In genomic region chr5:33142790-33143455, GRCm38 (mm10) we compare ENCODE assay signal across 10 mouse cellular contexts. TPM values are rescaled to one million over a fixed set of nuclear protein-coding genes. Genes with fewer than 3 reads are reported as not detected.
A peak's percentile ranks its signal among the peaks of the same experiment; 100 is the strongest.
DNase-seq lines count a peak whose midpoint lies in the region; ATAC-seq and TF ChIP-seq lines count a peak whose summit lies in the region.
"Had no signal": no experiment of that assay in that cellular context is flagged by ENCODE, and none has a peak within 500 bp of the region (broad histone marks: within the 10 kb centered on the region; RNA-seq: fewer than 3 reads in every experiment).

No protein-coding gene starts in this region.

- peak; percentile 13 for TF ChIP-seq CTCF in ES-Bruce4 (IDR thresholded peaks at IDR 0.05; ENCODE audit: low read depth, low read length)

- no peak for TF ChIP-seq EP300 in ES-Bruce4 (IDR thresholded peaks at IDR 0.05; ENCODE audit: insufficient read depth, low read depth, low read length)

- H3K36me3 ChIP-seq in hindbrain, embryonic 10.5 days: no peaks in the 10 kb centered on the region
- no peaks in the 10 kb centered on the region for H3K36me3 ChIP-seq in hindbrain, embryonic 13.5 days
- H3K36me3 ChIP-seq in ES-Bruce4 (ENCODE audit: control insufficient read depth, insufficient read depth, low read length, poor library complexity, severe bottlenecking): no peaks in the 10 kb centered on the region
- H3K36me3 ChIP-seq in forebrain, embryonic 15.5 days: no peaks in the 10 kb centered on the region
- H3K36me3 ChIP-seq: embryonic facial prominence, embryonic 12.5 days had no signal

- no peak for TF ChIP-seq POLR2A in ES-Bruce4 (IDR thresholded peaks at IDR 0.05; ENCODE audit: insufficient read depth, low read length)

- H3K9ac ChIP-seq in hindbrain, embryonic 13.5 days: no peak overlapping the region
- no peak overlapping the region for H3K9ac ChIP-seq in ES-Bruce4 (ENCODE audit: low read depth, poor library complexity, severe bottlenecking)
- no peak overlapping the region for H3K9ac ChIP-seq in forebrain, embryonic 15.5 days (replicated peaks)
- H3K9ac ChIP-seq: embryonic facial prominence, embryonic 12.5 days had no signal

- peak; percentile 23 for DNase-seq in hindbrain, embryonic 10.5 days (ENCODE audit: low spot score)
- DNase-seq in cerebellum, adult 11-12 months: peak; percentile 7
- DNase-seq in layer of hippocampus, postnatal 10 days (ENCODE audit: low spot score in 2 of 2): peak; percentile 50 to 68
- DNase-seq in retina, adult 2 months (ENCODE audit: low read depth, low spot score): peak; percentile 20

- H3K4me1 ChIP-seq in hindbrain, embryonic 10.5 days (replicated peaks): no peaks in the 10 kb centered on the region
- no peaks in the 10 kb centered on the region for H3K4me1 ChIP-seq in hindbrain, embryonic 13.5 days (replicated peaks)
- no peaks in the 10 kb centered on the region for H3K4me1 ChIP-seq in ES-Bruce4 (ENCODE audit: control insufficient read depth, insufficient read depth, low read length)
- 0 out of 2 replicates have a peak, but pooled peaks cover 3% of the 10 kb centered on the region for H3K4me1 ChIP-seq in forebrain, embryonic 15.5 days
- H3K4me1 ChIP-seq: embryonic facial prominence, embryonic 12.5 days had no signal

- WGBS in hindbrain, embryonic 10.5 days: 64% methylated on average over 7 of the region's 7 CpGs
- WGBS in hindbrain, embryonic 13.5 days: 62% methylated on average over 7 of the region's 7 CpGs
- 54% methylated on average over 7 of the region's 7 CpGs for WGBS in forebrain, embryonic 15.5 days

- no peak overlapping the region for H3K4me2 ChIP-seq in hindbrain, embryonic 13.5 days
- H3K4me2 ChIP-seq in forebrain, embryonic 15.5 days (replicated peaks): no peak overlapping the region
- H3K4me2 ChIP-seq: embryonic facial prominence, embryonic 12.5 days had no signal

- no peak overlapping the region for H3K27ac ChIP-seq in hindbrain, embryonic 10.5 days
- H3K27ac ChIP-seq in hindbrain, embryonic 13.5 days: no peak overlapping the region
- H3K27ac ChIP-seq in ES-Bruce4 (ENCODE audit: insufficient read depth, low read length): no peak overlapping the region
- H3K27ac ChIP-seq in forebrain, embryonic 15.5 days (replicated peaks): no peak overlapping the region
- H3K27ac ChIP-seq: embryonic facial prominence, embryonic 12.5 days had no signal

- ATAC-seq in hindbrain, embryonic 13.5 days (ENCODE audit: low FRiP score): no peak
- peak; percentile 56 to 69; a peak in 3 of 4 replicates for ATAC-seq in hematopoietic stem cell, adult 5-6 weeks (replicated peaks in 1 of 2; ENCODE audit: insufficient read depth in 1 of 2, low FRiP score in 2 of 2, low TSS enrichment in 1 of 2, low read depth in 1 of 2, poor library complexity in 2 of 2, severe bottlenecking in 2 of 2)
- no peak for ATAC-seq in forebrain, embryonic 15.5 days (replicated peaks)

- H3K9me3 ChIP-seq in hindbrain, embryonic 10.5 days: no peaks in the 10 kb centered on the region
- no peaks in the 10 kb centered on the region for H3K9me3 ChIP-seq in hindbrain, embryonic 13.5 days
- no peaks in the 10 kb centered on the region for H3K9me3 ChIP-seq in ES-Bruce4 (replicated peaks; ENCODE audit: control insufficient read depth, insufficient read depth, low read length, poor library complexity, severe bottlenecking)
- H3K9me3 ChIP-seq in forebrain, embryonic 15.5 days: no peaks in the 10 kb centered on the region
- H3K9me3 ChIP-seq: embryonic facial prominence, embryonic 12.5 days; megakaryocyte, embryonic 14.5 days had no signal

- no peaks in the 10 kb centered on the region for H3K27me3 ChIP-seq in hindbrain, embryonic 10.5 days (ENCODE audit: insufficient read depth, poor library complexity, severe bottlenecking)
- H3K27me3 ChIP-seq in hindbrain, embryonic 13.5 days: no peaks in the 10 kb centered on the region
- no peaks in the 10 kb centered on the region for H3K27me3 ChIP-seq in ES-Bruce4 (ENCODE audit: control insufficient read depth, insufficient read depth, low read length, poor library complexity, severe bottlenecking)
- H3K27me3 ChIP-seq in forebrain, embryonic 15.5 days: no peaks in the 10 kb centered on the region
- H3K27me3 ChIP-seq: embryonic facial prominence, embryonic 12.5 days had no signal

- H3K4me3 ChIP-seq in hindbrain, embryonic 10.5 days: no peak overlapping the region
- H3K4me3 ChIP-seq in hindbrain, embryonic 13.5 days: no peak overlapping the region
- no peak overlapping the region for H3K4me3 ChIP-seq in ES-Bruce4 (ENCODE audit: low read depth, low read length)
- no peak overlapping the region for H3K4me3 ChIP-seq in forebrain, embryonic 15.5 days
- H3K4me3 ChIP-seq: embryonic facial prominence, embryonic 12.5 days; megakaryocyte, embryonic 14.5 days had no signal

RNA-seq across cellular contexts. Expression of gene Slc5a1, which starts 38.9 kb away (rescaled TPM):
- polyA plus RNA-seq in hindbrain, embryonic 10.5 days (2016; fragmentation: Nextera tagmentation; extraction: Ambion mirVana): not detected in 2 replicates
- 0.04 TPM in 1 of 2 replicates, not detected in the other for polyA plus RNA-seq in hindbrain, embryonic 13.5 days (2015; fragmentation: Nextera tagmentation; extraction: Ambion mirVana)
- 0.78 and 1.1 TPM in 2 replicates for polyA plus RNA-seq in ES-Bruce4 (2011; ENCODE audit: insufficient read depth, insufficient read length, low read depth, missing spikeins)
- not detected in 2 replicates for total RNA-seq in hematopoietic stem cell, adult 5-6 weeks (2017)
- total RNA-seq in layer of hippocampus, postnatal 10 days (2021): under 1 TPM; 0.20 to 0.23 TPM
- polyA plus RNA-seq in forebrain, embryonic 15.5 days (2015; fragmentation: Nextera tagmentation; extraction: Ambion mirVana): not detected in 2 replicates
- polyA plus RNA-seq: embryonic facial prominence, embryonic 12.5 days had no signal

Comparison
In these comparisons a context has a peak if more than half of its experiments do, and no peak if none do; other contexts are left out.
1. DNase-seq: peak in every context shown above with its lines; median percentile 59 in layer of hippocampus, postnatal 10 days; 23 in hindbrain, embryonic 10.5 days; 20 in retina, adult 2 months; 7 in cerebellum, adult 11-12 months.
2. ATAC-seq: peak in hematopoietic stem cell, adult 5-6 weeks (2 of 2); none in hindbrain, embryonic 13.5 days (single experiment) and forebrain, embryonic 15.5 days (single experiment).